Mouse (Mus musculus) liver, embryonic 14.5 days (tissue): ENCODE measurements around the gene Dlg2.

Experiments
- CTCF ChIP-seq: IDR thresholded peaks from 2 replicates; pipeline ENCODE4 v1.5.1; 2016; ENCODE audit warnings: antibody characterized with exemption, low read depth, control low read depth
- EP300 ChIP-seq: IDR thresholded peaks from 2 replicates; pipeline ENCODE4 v1.6.1; 2016; ENCODE audit warnings: antibody characterized with exemption, low read depth

GRCm38 (mm10) chr7:91790949-91791564, 1314.6 kb downstream of the Dlg2 start:
- TF ChIP-seq CTCF: no peak
- TF ChIP-seq EP300: no peak
